Mouse (Mus musculus) ES-E14 (cell line): ENCODE results near the gene Dnali1. TPM values are rescaled to one million over a fixed set of nuclear protein-coding genes. Genes with fewer than 3 reads are reported as not detected.
A peak's percentile ranks its signal among the peaks of the same experiment; 100 is the strongest.

Experiments
- DNase-seq: peaks from one replicate; pipeline ENCODE4 v3.0.0-alpha.2; 2013; ENCODE audit warnings: low read depth, low spot score
- H3K27ac ChIP-seq: 2 replicates; pipeline ENCODE4 v1.5.1; 2012; ENCODE audit warnings: low read depth, mild to moderate bottlenecking, low read length, moderate library complexity, mixed read lengths; ENCODE audit not compliant: poor library complexity, insufficient read depth, severe bottlenecking
- H3K36me3 ChIP-seq: 2 replicates; pipeline ENCODE4 v1.6.1; 2012; ENCODE audit warnings: mild to moderate bottlenecking, low read length, moderate library complexity, mixed read lengths; ENCODE audit not compliant: control insufficient read depth, poor library complexity, insufficient read depth, severe bottlenecking
- H3K4me1 ChIP-seq, 2 experiments: fragments of 150-350 bp in 1 of 2; sonication (generic) in 1 of 2; 2 replicates each; pipeline ENCODE4 v1.6.1; 2012; ENCODE audit warnings: low read length in 2 of 2, mild to moderate bottlenecking in 1 of 2, mixed read lengths in 1 of 2; ENCODE audit not compliant: control insufficient read depth in 2 of 2, insufficient read depth in 2 of 2, poor library complexity in 1 of 2
- H3K4me3 ChIP-seq, 2 experiments: fragments of 150-350 bp in 1 of 2; sonication (generic) in 1 of 2; 2 replicates each; pipeline ENCODE4 v1.5.1; 2012; ENCODE audit warnings: low read length in 2 of 2, low read depth in 1 of 2, mild to moderate bottlenecking in 1 of 2, mixed read lengths in 1 of 2; ENCODE audit not compliant: insufficient read depth in 1 of 2, poor library complexity in 1 of 2, severe bottlenecking in 1 of 2
- H3K9ac ChIP-seq: 2 replicates; pipeline ENCODE4 v1.6.1; 2012; ENCODE audit warnings: low read depth, mild to moderate bottlenecking, low read length, mixed read lengths; ENCODE audit not compliant: poor library complexity, insufficient read depth, severe bottlenecking
- H3K9me3 ChIP-seq: fragments of 150-350 bp; sonication (generic); 2 replicates; pipeline ENCODE4 v1.6.1; 2012; ENCODE audit warnings: low read depth, mild to moderate bottlenecking, low read length; ENCODE audit not compliant: control insufficient read depth, insufficient read depth
- CHD2 ChIP-seq: IDR thresholded peaks from 2 replicates; pipeline ENCODE4 v1.6.1; 2014; ENCODE audit warnings: mild to moderate bottlenecking, low read depth, low read length, inconsistent platforms
- HCFC1 ChIP-seq: IDR thresholded peaks from 2 replicates; pipeline ENCODE4 v1.6.1; 2012; ENCODE audit warnings: low read length, inconsistent platforms, borderline replicate concordance; ENCODE audit not compliant: insufficient read depth
- MAFK ChIP-seq: IDR thresholded peaks from 2 replicates; pipeline ENCODE4 v1.6.1; 2014; ENCODE audit warnings: mild to moderate bottlenecking, low read depth, low read length, inconsistent platforms; ENCODE audit not compliant: insufficient read depth
- ZC3H11A ChIP-seq: IDR thresholded peaks from 2 replicates; pipeline ENCODE4 v1.6.1; 2012; ENCODE audit warnings: low read depth, mild to moderate bottlenecking, inconsistent platforms, low read length, borderline replicate concordance
- ZNF384 ChIP-seq: IDR thresholded peaks from 2 replicates; pipeline ENCODE4 v1.6.1; 2012; ENCODE audit warnings: low read depth, low read length, inconsistent platforms
- in situ Hi-C, 2 experiments: fragments of 600-800 bp; cut with MboI; formaldehyde crosslinking; loops; one replicate each; pipeline ENCODE4 v1.15.1; 2025; ENCODE audit warnings: low sequenced_read_pairs in 2 of 2, inconsistent platforms in 1 of 2; ENCODE audit not compliant: unreplicated experiment in 2 of 2
- total RNA-seq: library from RNA; depleted of rRNA; stranded (reverse); fragments of 300-350 nt; gene quantifications from 2 replicates; pipeline ENCODE4 v1.2.3, GENCODE M21; 2012; rRNA removed

Dnali1 gene
- total RNA-seq, 1 experiment: not detected

DNA sequence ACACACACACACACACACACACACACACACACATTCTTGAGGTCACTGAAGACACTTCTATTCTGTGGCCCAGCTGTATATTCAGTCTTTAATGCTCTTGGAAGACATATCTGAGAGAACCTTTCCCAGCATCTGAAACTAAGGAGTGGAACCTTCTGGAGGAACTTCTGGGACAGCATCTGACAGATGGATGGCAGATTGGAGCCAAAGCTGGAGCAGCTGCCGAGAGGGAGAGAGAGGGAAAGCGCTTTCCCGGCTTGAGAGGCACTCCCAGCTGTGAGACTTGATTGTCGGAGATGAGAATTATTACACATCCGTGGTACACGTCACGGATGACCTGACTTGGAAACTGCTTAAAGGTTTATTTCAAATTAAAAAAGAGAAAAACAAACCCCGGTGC, 56.8 kb downstream of the Dnali1 start:
- Histone ChIP-seq H3K27ac (no peak overlapping the region), H3K4me3 (no peak overlapping the region), H3K9me3 (no peaks in the 10 kb centered on the region), H3K36me3 (no peaks in the 10 kb centered on the region), H3K9ac (no peak overlapping the region), H3K4me1 (peaks cover 0 to 3% of the 10 kb centered on the region in 2 experiments; a peak in 1 of 4 replicates)
- in situ Hi-C loops: no loop called here
- no peak for DNase-seq
- TF ChIP-seq ZNF384 (no peak), ZC3H11A (no peak), HCFC1 (no peak), CHD2 (no peak), MAFK (no peak)

DNA sequence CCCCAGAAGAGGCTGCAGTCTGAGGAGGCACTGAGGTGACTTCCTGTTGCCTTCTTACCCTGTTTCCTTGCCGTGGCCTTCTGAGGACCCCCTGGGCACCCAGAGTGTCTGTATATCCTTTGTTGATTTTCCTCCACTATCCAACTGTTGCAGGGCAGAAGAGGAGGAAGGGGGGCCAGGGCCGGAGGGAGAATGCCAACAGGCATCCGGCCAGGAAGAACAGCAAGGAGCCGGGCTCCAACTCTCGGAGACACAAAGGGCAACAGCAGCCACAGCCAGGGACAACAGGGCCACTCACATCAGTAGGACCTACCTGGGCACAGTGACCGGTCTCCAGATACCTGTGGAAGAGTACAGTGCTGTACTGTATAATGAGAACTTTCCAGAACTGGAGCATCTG, 57.3 kb downstream of the Dnali1 start:
- in situ Hi-C loops: no loop called here
- Histone ChIP-seq H3K4me3 (no peak overlapping the region), H3K4me1 (peaks cover 0 to 3% of the 10 kb centered on the region in 2 experiments; a peak in 1 of 4 replicates), H3K36me3 (no peaks in the 10 kb centered on the region), H3K9ac (no peak overlapping the region), H3K27ac (no peak overlapping the region), H3K9me3 (no peaks in the 10 kb centered on the region)
- no peak for DNase-seq
- TF ChIP-seq CHD2: no peak
- no peak for TF ChIP-seq HCFC1
- no peak for TF ChIP-seq ZNF384

GRCm38 (mm10) chr4:125007460-125007859, 58.0 kb downstream of the Dnali1 start:
- DNase-seq: no peak
- H3K27ac ChIP-seq: no peak overlapping the region
- in situ Hi-C loops: no loop called here

More at GRCm38 (mm10) chr4:125007460-125007859, 58.0 kb downstream of the Dnali1 start:
- TF ChIP-seq HCFC1 (no peak), MAFK (no peak), ZC3H11A (no peak), CHD2 (no peak), ZNF384 (no peak)
- peaks cover 0 to 3% of the 10 kb centered on the region in 2 experiments; a peak in 1 of 4 replicates for H3K4me1 ChIP-seq
- no peaks in the 10 kb centered on the region for H3K36me3 ChIP-seq
- peak overlapping the region; percentile 7 to 14; a peak in 1 of 4 replicates for H3K4me3 ChIP-seq
- H3K9ac ChIP-seq: no peak overlapping the region
- no peaks in the 10 kb centered on the region for H3K9me3 ChIP-seq

Other genes starting within 250 kb of the Dnali1 start
- 82.7 and 85.3 TPM in 2 replicates for gene Yrdc, start 215.0 kb downstream of the Dnali1 start, total RNA-seq
- gene 1110065P20Rik, start 214.5 kb downstream of the Dnali1 start, total RNA-seq: 21.4 and 25.8 TPM in 2 replicates
- gene Maneal, start 203.5 kb downstream of the Dnali1 start, total RNA-seq: 5.4 and 10.5 TPM in 2 replicates
- 0.54 and 0.95 TPM in 2 replicates for gene Epha10, start 184.8 kb downstream of the Dnali1 start, total RNA-seq
- gene 9930104L06Rik, start 128.7 kb downstream of the Dnali1 start, total RNA-seq: 23.8 and 32.6 TPM in 2 replicates
- 83.5 and 96.1 TPM in 2 replicates for gene Cdca8, start 126.4 kb downstream of the Dnali1 start, total RNA-seq
- 3.3 and 4.2 TPM in 2 replicates for gene Rspo1, start 79.3 kb downstream of the Dnali1 start, total RNA-seq
- 66.0 and 77.8 TPM in 2 replicates for gene Gnl2, start 49.1 kb downstream of the Dnali1 start, total RNA-seq
- 19.8 and 25.1 TPM in 2 replicates for gene Snip1, start 969 bp upstream of the Dnali1 start, total RNA-seq
- 20.6 and 25.0 TPM in 2 replicates for gene Meaf6, start 19.4 kb upstream of the Dnali1 start, total RNA-seq
- gene Zc3h12a, start 62.1 kb upstream of the Dnali1 start, total RNA-seq: 4.9 and 10.4 TPM in 2 replicates